Mouse (Mus musculus): ENCODE results near the gene Serinc2. TPM values are rescaled to one million over a fixed set of nuclear protein-coding genes. Genes with fewer than 3 reads are reported as not detected.

Serinc2 gene
- total and polyA plus RNA-seq, 3 experiments = 0.08 to 0.20 TPM; not detected in 1

DNA sequence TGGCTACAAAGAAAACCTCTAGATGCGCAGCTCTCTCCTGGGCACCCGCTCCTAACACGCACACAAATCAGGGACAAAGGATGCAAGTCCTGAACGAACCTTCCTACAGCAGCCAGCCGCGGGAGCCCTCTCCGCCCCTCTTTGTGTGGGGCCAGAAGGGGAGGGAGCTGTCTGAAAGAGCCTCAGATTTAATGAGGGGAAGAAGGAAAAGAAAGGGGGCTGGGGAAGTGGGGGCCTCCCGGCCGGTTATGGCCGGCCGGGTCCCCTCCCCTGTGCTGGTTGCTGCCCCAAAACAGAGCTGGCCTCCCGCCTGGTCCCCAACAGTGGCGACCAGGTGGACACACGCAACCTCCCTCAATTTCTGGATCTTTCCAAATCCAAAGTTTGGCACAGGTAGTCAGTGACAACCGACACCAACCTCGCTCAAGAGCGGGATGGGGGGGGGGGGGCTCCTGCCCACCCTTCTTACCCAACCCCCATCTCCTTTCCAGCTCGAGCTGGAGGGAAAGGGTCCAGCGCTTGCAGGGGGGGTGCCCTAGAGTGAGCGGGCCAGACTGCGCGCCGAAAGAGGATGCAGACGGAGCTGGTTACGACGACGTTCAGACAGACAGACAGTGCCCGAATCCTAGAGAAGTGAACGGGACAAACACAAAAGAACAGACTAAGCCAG lies 4.5 kb downstream of the Serinc2 start:
- dilution Hi-C loops (cut with MboI; ENCODE audit: extremely low pct_ligation_motif_present, extremely low pct_unique_long_range_greater_than_20kb, low sequenced_read_pairs) = no loop called here
- no peak for DNase-seq (ENCODE audit: extremely low read depth)
- H3K27me3 ChIP-seq (replicated peaks) = peaks cover 88% of the 10 kb centered on the region

DNA sequence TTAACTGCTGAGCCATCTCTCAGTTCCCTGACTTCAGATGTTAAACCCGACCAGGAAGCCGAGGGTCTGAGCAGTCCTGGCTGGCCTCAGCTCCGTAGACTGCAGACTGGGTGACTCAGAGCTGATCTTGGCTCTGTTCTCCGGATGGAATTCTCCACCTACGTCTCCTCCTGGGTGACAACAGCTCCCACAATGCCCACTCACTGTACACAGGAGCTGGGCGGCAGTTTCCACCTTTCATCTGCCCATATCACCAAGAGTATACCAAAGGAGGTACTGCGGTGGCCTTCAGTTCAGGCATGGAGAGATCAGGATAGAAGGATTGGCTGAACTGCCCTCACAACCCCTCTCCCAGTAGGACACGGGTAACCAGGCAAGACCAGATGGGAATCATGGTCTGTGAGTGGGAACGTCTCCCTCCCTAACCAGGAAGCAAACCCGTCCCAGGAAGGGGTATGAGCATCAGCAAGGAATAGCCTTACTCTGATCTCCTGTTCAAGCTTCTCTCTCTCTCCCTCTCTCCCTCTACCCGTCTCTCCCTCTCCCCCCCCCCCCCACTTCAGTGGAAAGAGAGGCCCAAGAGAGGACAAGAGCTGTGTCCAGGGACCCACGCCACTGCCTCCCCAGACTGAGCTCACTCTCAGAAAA lies 5.2 kb downstream of the Serinc2 start:
- H3K79me2 ChIP-seq (replicated peaks; ENCODE audit: control insufficient read depth, extremely low read depth, insufficient read depth, poor library complexity, severe bottlenecking) = no peaks in the 10 kb centered on the region
- no peaks in the 10 kb centered on the region for H3K36me3 ChIP-seq (replicated peaks in 1 of 2; ENCODE audit: control insufficient read depth in 1 of 2, insufficient read depth in 1 of 2, low read length in 1 of 2)
- H3K4me3 ChIP-seq (replicated peaks in 1 of 3; ENCODE audit: low read depth in 2 of 3, low read length in 2 of 3, poor library complexity in 1 of 3) = no peak overlapping the region
- TF ChIP-seq CHD1 (IDR thresholded peaks at IDR 0.05; ENCODE audit: low read depth, low read length) (no peak), POLR2A (IDR thresholded peaks at IDR 0.05; ENCODE audit: low read depth, low read length) (no peak), CHD2 (IDR thresholded peaks at IDR 0.05; ENCODE audit: low read length) (no peak), JUND (conservative IDR thresholded peaks at IDR 0.05; ENCODE audit: low read depth, low read length) (no peak), MEF2A (IDR thresholded peaks at IDR 0.05; ENCODE audit: borderline replicate concordance, low read depth, low read length) (no peak), E2F4 (IDR thresholded peaks at IDR 0.05; ENCODE audit: insufficient replicate concordance, low read depth, low read length) (no peak), ZKSCAN1 (IDR thresholded peaks at IDR 0.05; ENCODE audit: borderline replicate concordance, low read depth, low read length) (no peak), ELF1 (IDR thresholded peaks at IDR 0.05; ENCODE audit: low read depth, low read length) (no peak), ZNF384 (IDR thresholded peaks at IDR 0.05; ENCODE audit: low read depth, low read length) (no peak), USF2 (conservative IDR thresholded peaks at IDR 0.05; ENCODE audit: low read depth, low read length) (no peak), USF1 (IDR thresholded peaks at IDR 0.05; ENCODE audit: low read depth, low read length) (no peak), MXI1 (IDR thresholded peaks at IDR 0.05; ENCODE audit: low read depth, low read length) (no peak), ETS1 (conservative IDR thresholded peaks at IDR 0.05; ENCODE audit: low read depth, low read length) (no peak), PAX5 (IDR thresholded peaks at IDR 0.05; ENCODE audit: low read length) (no peak), TBP (conservative IDR thresholded peaks at IDR 0.05; ENCODE audit: low read depth, low read length) (no peak)
- H3K27me3 ChIP-seq (replicated peaks) = peaks cover 88% of the 10 kb centered on the region
- H3K4me2 ChIP-seq (ENCODE audit: insufficient read depth, low read depth, poor library complexity, severe bottlenecking) = no peak overlapping the region
- dilution Hi-C loops (cut with MboI; ENCODE audit: extremely low pct_ligation_motif_present, extremely low pct_unique_long_range_greater_than_20kb, low sequenced_read_pairs) = no loop called here
- H3K27ac ChIP-seq (ENCODE audit: insufficient read depth, low read depth) = no peak overlapping the region
- no peaks in the 10 kb centered on the region for H3K9me3 ChIP-seq (replicated peaks; ENCODE audit: low read length)
- no peak for DNase-seq (ENCODE audit: extremely low read depth)
- in situ Hi-C loops (cut with MboI; ENCODE audit: low pct_ligation_motif_present, low pct_unique_long_range_greater_than_20kb, low sequenced_read_pairs) = no loop called here
- peaks cover 0 to 4% of the 10 kb centered on the region in 2 experiments; a peak in 2 of 4 replicates for H3K4me1 ChIP-seq (ENCODE audit: control insufficient read depth in 1 of 2, insufficient read depth in 2 of 2)
- H3K9ac ChIP-seq (ENCODE audit: insufficient read depth, low read depth) = no peak overlapping the region

More for the DNA sequence above, 4.5 kb downstream of the Serinc2 start:
- H3K4me3 ChIP-seq (replicated peaks in 1 of 3; ENCODE audit: low read depth in 2 of 3, low read length in 2 of 3, poor library complexity in 1 of 3) = no peak overlapping the region
- no peaks in the 10 kb centered on the region for H3K9me3 ChIP-seq (replicated peaks; ENCODE audit: low read length)
- peaks cover 0 to 4% of the 10 kb centered on the region in 2 experiments; a peak in 2 of 4 replicates for H3K4me1 ChIP-seq (ENCODE audit: control insufficient read depth in 1 of 2, insufficient read depth in 2 of 2)
- TF ChIP-seq BHLHE40 (IDR thresholded peaks at IDR 0.05; ENCODE audit: low read depth, low read length) (no peak), IRF4 (IDR thresholded peaks at IDR 0.05; ENCODE audit: low read depth, low read length) (no peak), RCOR1 (conservative IDR thresholded peaks at IDR 0.05; ENCODE audit: low read depth, low read length) (no peak), USF1 (IDR thresholded peaks at IDR 0.05; ENCODE audit: low read depth, low read length) (no peak), MAX (IDR thresholded peaks at IDR 0.05; ENCODE audit: low read length) (no peak), ETS1 (conservative IDR thresholded peaks at IDR 0.05; ENCODE audit: low read depth, low read length) (no peak), MXI1 (IDR thresholded peaks at IDR 0.05; ENCODE audit: low read depth, low read length) (no peak), NRF1 (IDR thresholded peaks at IDR 0.05; ENCODE audit: low read depth, low read length) (no peak), E2F4 (IDR thresholded peaks at IDR 0.05; ENCODE audit: insufficient replicate concordance, low read depth, low read length) (no peak), USF2 (conservative IDR thresholded peaks at IDR 0.05; ENCODE audit: low read depth, low read length) (no peak), HCFC1 (IDR thresholded peaks at IDR 0.05; ENCODE audit: low read depth, low read length) (no peak), CTCF (conservative IDR thresholded peaks at IDR 0.05 in 1 of 2, IDR thresholded peaks at IDR 0.05 in 1 of 2; ENCODE audit: low read depth in 2 of 2, low read length in 2 of 2) (no peak), JUND (conservative IDR thresholded peaks at IDR 0.05; ENCODE audit: low read depth, low read length) (no peak), ELF1 (IDR thresholded peaks at IDR 0.05; ENCODE audit: low read depth, low read length) (no peak), MAFK (IDR thresholded peaks at IDR 0.05; ENCODE audit: insufficient replicate concordance, low read length) (no peak), EP300 (IDR thresholded peaks at IDR 0.05; ENCODE audit: low read length) (no peak), NELFE (IDR thresholded peaks at IDR 0.05; ENCODE audit: low read depth, low read length) (no peak), MEF2A (IDR thresholded peaks at IDR 0.05; ENCODE audit: borderline replicate concordance, low read depth, low read length) (no peak)
- in situ Hi-C loops (cut with MboI; ENCODE audit: low pct_ligation_motif_present, low pct_unique_long_range_greater_than_20kb, low sequenced_read_pairs) = no loop called here
- H3K9ac ChIP-seq (ENCODE audit: insufficient read depth, low read depth) = no peak overlapping the region
- H3K4me2 ChIP-seq (ENCODE audit: insufficient read depth, low read depth, poor library complexity, severe bottlenecking) = no peak overlapping the region
- no peaks in the 10 kb centered on the region for H3K79me2 ChIP-seq (replicated peaks; ENCODE audit: control insufficient read depth, extremely low read depth, insufficient read depth, poor library complexity, severe bottlenecking)
- H3K27ac ChIP-seq (ENCODE audit: insufficient read depth, low read depth) = no peak overlapping the region
- no peaks in the 10 kb centered on the region for H3K36me3 ChIP-seq (replicated peaks in 1 of 2; ENCODE audit: control insufficient read depth in 1 of 2, insufficient read depth in 1 of 2, low read length in 1 of 2)
